Mouse (Mus musculus) monocyte, adult 5-6 weeks (primary cell): ENCODE data around the gene Fam57a. TPM values are rescaled to one million over a fixed set of nuclear protein-coding genes. Genes with fewer than 3 reads are reported as not detected.

Source experiments
- total RNA-seq: library from RNA; stranded (forward); fragments of 200-1000, 200-491, 200-594 nt; gene quantifications from 3 replicates; pipeline ENCODE4 v1.2.3, GENCODE M21; 2017

Fam57a gene
- total RNA-seq, 1 experiment from 2014 or later: 1.4 TPM

Other genes starting within 250 kb of the Fam57a start
- 2.3 to 4.9 TPM (median 4.6 TPM) in 3 replicates for gene Rph3al, start 241.2 kb upstream of the Fam57a start, total RNA-seq
- 0.43 TPM in 1 of 3 replicates, not detected in the others for gene 1700016K19Rik, start 179.8 kb upstream of the Fam57a start, total RNA-seq
- gene Rflnb, start 151.9 kb upstream of the Fam57a start, total RNA-seq: 1.4 to 29.5 TPM (median 23.9 TPM) in 3 replicates
- 39.4 to 43.8 TPM (median 41.9 TPM) in 3 replicates for gene Vps53, start within 50 bp of the Fam57a start, total RNA-seq
- gene Dbil5, start 37.9 kb downstream of the Fam57a start, total RNA-seq: 0.97 TPM in 1 of 3 replicates, not detected in the others
- 2.3 to 4.5 TPM in 2 of 3 replicates, not detected in the other for gene Gemin4, start 38.0 kb downstream of the Fam57a start, total RNA-seq
- gene Mrm3, start 64.0 kb downstream of the Fam57a start, total RNA-seq: 3.2 to 9.7 TPM (median 5.5 TPM) in 3 replicates
- gene Glod4, start 64.1 kb downstream of the Fam57a start, total RNA-seq: 66.2 to 85.9 TPM (median 77.0 TPM) in 3 replicates
- gene Nxn, start 219.5 kb downstream of the Fam57a start, total RNA-seq: 1.9 to 5.8 TPM (median 2.8 TPM) in 3 replicates
- gene Timm22, start 227.3 kb downstream of the Fam57a start, total RNA-seq: 6.4 to 10.2 TPM (median 8.2 TPM) in 3 replicates